Mouse (Mus musculus): ENCODE measurements around the gene Greb1. TPM values are rescaled to one million over a fixed set of nuclear protein-coding genes. Genes with fewer than 3 reads are reported as not detected.

The Greb1 gene
- total RNA-seq, 2 experiments from 2014 or later = 0.31 TPM

DNA sequence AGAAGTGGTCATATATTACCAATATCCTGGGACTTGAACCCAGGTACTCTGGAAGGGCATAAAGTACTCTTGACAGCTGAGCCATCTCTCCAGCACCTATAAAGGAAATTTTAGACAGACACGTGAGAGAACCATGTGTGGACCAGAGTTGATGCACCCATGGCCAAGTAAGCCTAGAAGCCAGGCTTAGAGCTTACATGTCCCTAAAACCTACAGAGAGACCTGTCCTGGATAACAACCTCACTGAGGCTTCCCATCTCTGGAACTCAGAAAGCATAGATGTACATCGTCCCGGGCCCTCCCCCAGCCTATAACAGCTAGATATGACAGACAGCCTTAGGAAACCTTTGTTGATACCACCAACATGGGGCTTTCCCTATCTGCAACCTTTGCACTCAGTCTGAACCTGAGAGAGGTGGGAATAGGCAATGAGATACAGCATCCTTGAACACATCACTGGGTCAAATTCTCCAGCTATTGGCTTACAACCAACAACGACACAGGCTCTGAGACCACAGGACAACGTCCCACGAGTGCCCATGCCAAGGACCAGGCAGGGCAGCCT lies 31.0 kb downstream of the Greb1 start:
- DNase-seq (ENCODE audit: low spot score) = no peak
- intact Hi-C loops (cut with DNase I) = no loop called here

DNA sequence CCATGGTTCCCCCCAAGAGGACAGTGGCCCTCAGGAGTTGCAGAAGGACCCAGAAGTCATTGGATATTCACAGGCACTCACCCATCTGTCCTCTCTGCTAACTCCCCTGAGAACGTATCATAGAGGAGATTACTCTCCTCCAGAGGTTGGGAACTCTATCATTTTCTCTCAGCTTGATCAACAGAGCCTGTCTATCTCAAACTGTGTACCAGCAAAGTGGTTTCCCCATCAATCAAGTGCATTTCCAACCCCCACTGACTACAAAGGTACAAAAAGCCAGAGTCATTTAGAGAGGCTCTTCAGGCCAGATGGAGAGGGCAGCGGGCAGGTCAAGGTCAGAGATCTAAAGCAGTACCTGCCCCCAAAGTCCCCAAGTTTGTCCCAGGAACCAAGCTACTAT lies 32.0 kb downstream of the Greb1 start:
- DNase-seq (ENCODE audit: low spot score) = no peak
- intact Hi-C loops (cut with DNase I) = no loop called here

DNA sequence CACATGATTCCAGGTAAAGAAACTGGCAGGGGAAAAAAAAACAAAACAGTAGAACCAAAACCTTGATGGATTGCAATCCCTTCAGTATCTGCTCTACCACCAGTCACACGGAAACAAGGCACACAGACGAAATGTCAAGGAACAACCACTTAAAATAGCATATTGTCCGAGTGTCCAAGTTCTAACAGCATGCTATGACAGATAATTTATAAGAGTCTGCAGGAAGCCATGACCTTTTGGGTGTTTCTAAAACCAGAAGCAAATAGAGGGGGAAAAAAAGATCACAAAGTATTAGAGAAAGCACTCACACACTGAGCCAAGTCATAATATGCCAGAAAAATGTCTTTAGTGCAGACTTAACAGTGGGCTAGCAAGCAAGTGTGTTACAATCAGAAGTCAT lies 32.4 kb downstream of the Greb1 start:
- intact Hi-C loops (cut with DNase I) = no loop called here
- no peak for DNase-seq (ENCODE audit: low spot score)

DNA sequence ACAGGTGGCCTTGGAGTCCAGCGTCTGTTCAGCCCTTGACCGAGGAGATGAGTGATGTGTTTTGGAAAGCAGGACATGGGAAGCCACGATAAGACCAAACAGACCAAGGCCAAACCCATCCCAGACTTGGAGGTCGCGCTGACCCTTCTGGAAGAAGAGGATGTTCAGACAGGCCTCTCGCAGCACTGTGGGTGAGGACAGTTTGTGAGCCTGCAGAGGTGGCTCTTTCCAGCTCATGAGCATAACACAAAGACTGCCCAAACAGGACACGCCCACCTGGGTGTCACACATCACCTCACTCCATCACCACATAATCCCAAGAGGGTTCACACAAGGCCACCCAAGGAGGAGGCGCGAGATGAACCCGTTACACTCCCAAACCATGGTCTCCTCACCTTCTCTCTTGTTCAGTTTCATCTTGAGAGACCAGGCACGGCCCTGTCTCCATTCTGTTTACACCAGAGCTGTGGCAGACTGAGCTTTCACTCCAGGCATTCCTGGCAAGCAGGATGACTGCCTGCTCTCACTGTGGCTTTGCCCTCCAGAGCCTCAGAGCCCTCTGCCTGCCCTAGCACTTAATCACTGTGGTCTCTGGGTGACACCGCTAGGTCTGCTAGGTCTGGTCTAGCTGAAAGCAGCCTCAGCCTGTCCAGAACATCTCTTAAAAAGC lies 35.8 kb downstream of the Greb1 start:
- intact Hi-C loops (cut with DNase I) = no loop called here
- no peak for DNase-seq (ENCODE audit: low spot score)

DNA sequence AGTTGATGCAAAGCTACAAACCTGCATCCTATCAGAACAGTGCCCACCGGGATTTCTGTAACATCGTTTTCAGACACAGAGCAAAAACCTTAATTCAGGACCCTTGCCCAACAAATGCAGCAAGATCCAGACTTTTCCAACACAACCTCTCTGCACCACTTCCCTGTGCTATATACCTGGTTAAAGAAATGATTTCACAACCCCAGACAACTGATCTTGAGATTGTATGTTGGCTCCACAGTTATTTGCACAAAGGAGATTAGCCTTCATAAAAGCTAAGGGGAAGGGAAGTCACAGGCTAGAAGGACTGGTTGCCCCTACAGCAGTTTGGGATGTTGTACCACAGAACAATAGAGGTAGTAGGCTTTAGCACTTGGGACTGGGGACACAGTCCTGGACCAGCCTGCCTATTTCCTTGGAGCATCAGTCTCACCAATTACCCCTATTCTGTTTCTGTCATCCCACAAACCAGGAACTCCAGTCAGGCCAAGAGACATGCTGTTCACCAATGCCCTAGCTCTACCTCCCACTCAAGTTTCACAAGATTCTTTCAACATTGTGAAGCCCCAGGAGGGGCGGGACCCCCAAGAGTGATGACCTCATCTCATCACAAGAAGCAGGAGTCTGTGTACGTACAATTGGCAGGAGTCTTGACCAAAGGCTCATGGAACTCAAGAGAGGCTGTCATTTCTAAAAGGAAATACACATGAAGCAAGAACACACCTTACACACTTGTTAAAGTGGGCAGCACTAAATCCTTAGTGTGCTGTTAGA lies 36.9 kb downstream of the Greb1 start:
- intact Hi-C loops (cut with DNase I) = no loop called here

DNA sequence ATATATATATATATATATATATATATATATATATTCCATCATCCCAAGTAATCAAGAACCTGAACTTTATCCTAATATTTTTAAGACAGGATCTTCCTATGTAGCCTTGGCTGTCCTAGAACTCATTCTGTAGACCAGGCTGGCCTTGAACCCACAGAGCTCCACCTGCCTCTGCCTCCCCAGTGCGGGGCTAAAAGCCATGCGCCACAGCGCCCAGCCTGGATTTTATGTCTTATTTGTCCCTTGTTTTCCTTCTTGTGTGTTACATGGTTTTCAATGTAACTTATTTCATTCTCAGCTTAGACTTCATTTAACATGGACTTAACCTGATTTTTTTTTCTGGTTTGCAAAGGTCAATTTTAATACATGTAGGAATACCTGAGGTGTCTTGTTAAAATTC lies 39.2 kb downstream of the Greb1 start:
- intact Hi-C loops (cut with DNase I) = no loop called here
- DNase-seq (ENCODE audit: low spot score) = no peak

More for the DNA sequence above, 36.9 kb downstream of the Greb1 start:
- DNase-seq (ENCODE audit: low spot score) = no peak

DNA sequence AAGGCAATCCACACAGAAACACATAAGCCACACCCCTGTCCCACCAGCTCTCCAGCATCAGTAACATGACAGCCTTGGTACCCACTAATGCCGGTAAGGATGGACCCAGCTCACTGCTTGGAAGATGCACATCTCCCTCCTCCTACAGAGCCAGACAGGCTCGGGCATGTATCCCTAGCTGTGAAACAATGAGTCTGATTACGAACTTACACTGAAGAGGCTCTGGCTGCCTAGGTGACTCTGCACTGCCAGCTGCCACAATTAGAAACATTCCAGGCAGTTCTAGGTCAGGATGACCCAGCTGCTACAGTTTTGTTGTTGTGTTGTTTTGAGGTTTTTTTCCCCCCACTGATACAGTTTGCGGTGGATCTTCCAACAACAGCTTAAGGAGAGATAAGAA lies 40.4 kb downstream of the Greb1 start:
- no peak for DNase-seq (ENCODE audit: low spot score)
- intact Hi-C loops (cut with DNase I) = no loop called here

DNA sequence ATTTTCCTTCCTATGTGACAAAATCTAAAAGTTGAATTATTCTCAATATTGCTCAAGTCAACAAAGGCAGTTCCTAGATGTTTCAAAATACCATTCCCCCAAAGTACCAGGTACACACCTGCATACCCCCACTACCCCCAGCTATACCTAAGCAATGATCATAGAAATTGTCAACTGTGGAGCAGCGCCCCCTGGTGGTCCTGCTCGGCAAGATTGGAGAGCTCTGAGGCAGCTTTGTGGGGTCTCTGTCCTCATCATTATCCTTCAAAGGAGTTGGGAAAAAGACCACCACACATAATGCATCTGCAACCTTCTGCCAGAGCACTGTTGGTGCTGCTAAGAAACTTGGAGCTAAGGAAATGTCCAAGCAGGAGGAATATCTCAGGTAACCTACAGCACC lies 46.4 kb downstream of the Greb1 start:
- intact Hi-C loops (cut with DNase I) = loop anchor here (1.0 kb wide), 2 partner anchors 35 to 187 kb away; no protein-coding TSS in a partner anchor
- no peak for DNase-seq (ENCODE audit: low spot score)

DNA sequence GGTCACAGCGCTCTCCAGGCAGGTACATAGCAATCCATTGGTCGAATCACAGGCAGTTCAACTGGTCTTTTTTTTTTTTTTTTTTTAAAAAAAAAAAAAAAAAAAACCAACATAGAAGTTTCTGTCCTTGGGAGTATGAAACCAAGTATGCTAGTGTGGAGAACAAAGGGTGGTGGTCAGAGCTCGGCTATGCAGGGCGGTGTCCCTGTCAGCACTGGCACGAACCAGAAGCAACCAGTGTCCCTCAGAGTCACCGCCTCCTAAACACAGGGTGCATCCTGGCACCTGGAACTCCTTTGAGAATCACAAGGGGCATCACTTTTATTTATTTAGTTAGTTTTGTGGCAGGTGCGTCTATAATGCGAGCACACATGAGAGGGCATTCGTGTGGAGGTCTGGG lies 47.1 kb downstream of the Greb1 start:
- DNase-seq (ENCODE audit: low spot score) = no peak
- intact Hi-C loops (cut with DNase I) = no loop called here

DNA sequence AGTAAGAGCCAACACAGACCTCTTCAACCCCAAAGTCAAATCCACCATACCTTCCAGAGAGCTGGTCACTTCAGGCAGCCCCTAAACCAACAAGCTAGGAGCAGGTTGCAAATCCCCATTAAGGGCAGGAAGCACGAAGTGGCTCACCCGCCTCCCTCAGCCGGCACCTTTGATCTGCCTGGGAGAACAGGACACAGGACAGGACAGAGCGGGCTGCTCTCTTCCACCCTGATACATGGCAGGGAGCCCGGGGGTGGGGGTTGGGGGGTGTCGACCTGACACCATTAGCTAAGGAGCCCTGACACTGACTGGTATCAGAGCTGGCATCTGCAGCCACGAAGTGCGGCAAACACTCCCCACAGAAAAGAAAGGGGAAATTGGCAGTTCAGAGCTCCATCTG lies 47.6 kb downstream of the Greb1 start:
- DNase-seq (ENCODE audit: low spot score) = no peak
- intact Hi-C loops (cut with DNase I) = no loop called here

DNA sequence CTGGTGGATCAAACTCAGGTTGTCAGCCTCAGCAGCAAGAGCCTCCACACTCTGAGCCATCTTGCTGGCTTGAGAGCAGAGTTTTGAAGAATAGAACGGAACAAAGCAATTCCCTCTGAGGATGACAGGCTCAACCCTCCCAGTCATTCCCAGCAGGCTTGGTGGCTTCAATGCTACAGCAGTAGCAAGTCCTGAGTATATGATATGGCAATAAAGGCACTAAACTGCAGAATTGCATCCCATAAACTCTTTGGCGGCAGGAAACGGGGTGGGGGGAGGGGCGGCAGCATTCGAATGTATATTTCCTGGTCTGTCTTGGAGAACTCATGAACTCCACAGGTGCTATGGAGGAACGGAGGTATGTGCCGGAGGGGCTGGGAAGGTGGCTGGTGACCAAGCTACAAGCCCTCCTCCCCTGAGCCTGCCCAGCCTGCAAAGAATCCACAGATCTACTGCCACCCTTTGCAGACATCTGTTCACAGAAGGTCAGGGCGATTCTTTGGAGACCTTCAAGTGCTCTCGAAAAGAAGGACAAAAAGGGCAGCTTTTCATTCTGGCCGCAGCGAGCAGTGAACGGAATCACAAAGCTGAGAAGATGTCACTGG lies 48.3 kb downstream of the Greb1 start:
- DNase-seq (ENCODE audit: low spot score) = no peak
- intact Hi-C loops (cut with DNase I) = no loop called here

DNA sequence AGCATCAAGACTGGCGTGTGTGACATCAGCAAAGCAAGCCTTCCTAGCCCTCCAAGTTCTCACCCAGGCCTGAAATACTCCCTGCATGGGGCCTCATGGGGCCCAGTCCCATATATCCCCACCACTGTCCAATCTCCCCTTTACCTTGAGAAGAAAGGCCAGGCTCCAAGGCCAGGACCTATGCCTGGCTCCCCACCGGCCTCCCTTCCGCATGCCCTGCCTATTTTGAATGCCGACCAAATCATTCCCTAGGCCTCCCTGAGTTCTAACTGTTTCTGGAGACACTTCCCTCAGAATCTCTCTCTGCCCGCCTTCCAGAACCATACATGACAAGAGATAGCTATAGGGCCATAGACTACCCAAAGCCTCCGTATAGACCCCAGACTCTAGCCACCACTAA lies 49.1 kb downstream of the Greb1 start:
- DNase-seq (ENCODE audit: low spot score) = no peak
- intact Hi-C loops (cut with DNase I) = no loop called here

DNA sequence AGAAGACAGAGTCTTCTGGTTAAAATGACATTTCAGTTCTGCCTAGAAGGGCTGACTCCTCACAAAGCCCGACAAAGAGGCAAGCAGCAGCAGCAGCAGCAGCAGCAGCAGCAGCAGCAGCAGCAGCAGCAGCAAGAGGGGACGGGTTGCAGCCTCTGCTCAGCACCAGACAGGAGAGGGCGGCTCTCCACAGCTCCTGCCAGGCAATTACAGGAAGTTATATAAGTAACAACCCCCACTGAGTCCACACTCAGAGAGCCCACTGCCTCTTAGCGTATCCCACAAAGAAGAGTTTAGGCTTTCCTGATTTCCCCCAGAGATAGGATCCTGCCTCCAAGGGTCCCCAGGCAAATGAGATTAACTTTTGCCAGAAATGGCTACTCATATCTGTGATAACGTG lies 60.6 kb downstream of the Greb1 start:
- intact Hi-C loops (cut with DNase I) = no loop called here
- no peak for DNase-seq (ENCODE audit: low spot score)

DNA sequence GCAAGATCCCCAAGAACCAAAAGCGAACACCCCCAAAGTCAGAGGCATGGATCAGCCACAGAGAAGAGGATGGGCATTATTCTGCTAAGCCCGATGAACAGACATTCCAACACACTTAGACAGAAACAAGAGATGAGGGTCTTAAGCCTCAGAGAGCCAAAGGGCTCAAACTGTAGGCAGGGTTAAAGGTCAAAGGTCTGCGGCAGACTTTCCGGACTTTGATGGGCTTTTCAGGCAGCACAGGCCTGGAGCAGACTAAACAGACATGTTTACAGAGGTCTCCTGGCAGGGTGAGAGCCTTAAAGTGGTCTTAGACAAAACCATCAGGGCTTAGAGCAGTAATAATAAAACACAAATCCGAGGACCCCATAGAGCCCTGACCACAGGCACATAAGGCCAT lies 63.4 kb downstream of the Greb1 start:
- intact Hi-C loops (cut with DNase I) = no loop called here
- DNase-seq (ENCODE audit: low spot score) = no peak

DNA sequence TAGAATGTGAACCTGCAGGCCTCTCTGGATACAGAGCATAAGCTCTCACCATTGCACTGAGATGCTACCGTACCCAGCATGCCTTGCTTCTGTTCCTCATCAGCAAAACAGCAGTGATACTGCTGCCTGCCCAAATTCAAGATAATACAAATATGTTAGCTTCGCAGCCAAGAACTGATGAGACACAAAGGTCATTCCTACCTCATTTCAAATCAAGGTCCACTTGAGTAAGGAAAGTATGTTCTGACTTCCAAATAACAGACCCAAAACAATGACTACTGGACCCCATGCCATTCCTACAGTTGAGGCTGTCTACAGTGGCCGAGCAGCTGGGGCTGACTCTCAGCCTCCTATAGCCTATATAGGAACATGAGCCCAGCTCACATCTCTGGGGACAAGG lies 66.0 kb downstream of the Greb1 start:
- intact Hi-C loops (cut with DNase I) = no loop called here
- DNase-seq (ENCODE audit: low spot score) = no peak

DNA sequence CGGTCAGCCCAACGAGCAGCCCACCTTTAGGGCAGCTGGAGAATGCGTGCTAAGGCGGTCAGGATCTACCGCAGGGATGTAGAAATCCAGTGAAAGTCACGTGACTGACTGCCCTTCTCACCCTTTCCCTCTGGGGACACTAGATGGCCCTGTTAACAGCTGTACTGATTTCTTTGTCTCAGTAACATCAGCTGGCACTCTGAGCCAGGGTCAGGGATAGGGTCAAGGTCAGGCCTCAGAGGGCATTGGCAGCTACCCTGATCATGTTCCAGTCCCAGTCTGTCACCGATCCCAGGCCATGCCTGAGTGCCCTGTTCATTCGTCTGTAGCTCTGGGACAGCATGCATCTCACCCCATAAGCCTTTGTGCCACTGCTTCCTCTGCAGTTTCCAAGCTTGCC lies 66.7 kb downstream of the Greb1 start:
- DNase-seq (ENCODE audit: low spot score) = no peak
- intact Hi-C loops (cut with DNase I) = no loop called here

DNA sequence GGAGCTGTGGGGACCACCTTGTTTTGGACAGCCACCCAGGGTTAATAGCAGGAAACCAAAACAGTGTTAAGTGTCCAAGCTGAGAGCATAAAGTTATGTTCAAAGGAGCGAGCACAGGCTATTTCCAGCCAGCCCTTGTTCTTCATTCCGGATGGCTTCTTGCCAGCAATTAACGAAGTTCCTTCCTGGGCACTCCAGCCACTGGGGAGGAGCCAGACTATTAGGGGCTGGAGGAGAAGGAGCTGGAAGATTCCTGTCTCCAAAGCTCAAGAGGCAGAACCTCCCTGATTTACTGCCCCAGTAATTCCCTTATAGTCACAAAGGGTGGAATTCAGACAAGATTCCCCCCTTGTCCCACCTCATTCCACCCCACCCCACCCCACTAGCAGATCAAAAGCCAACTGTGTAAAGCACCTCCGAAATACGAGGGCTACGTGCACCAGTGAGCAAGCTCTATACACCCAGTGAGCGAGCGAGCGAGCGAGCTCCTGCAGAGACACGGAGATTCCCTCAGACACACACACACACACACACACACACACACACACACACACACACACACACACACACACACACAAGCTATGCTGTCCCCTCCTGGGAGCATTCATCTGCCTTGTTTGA lies 69.5 kb downstream of the Greb1 start:
- intact Hi-C loops (cut with DNase I) = no loop called here
- no peak for DNase-seq (ENCODE audit: low spot score)

DNA sequence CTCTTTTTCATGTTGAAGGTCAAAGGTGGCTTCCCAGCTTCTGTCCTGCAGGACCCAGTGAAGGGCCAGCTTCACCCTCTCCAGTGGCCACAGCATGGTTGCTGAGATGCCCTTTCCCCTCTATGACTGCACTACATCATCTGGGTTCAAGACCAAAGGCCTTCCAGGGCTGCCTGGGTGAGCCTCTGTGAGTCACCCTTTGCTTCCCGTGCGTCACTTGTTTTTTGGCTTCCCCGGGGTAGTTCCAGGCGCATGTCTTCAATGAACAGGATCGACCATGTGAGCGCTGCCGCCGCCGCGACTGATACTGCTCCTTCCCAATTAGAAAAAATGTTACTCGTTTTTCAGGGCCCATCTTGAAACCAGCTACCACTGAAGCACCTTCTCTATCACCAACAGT lies 70.5 kb downstream of the Greb1 start:
- intact Hi-C loops (cut with DNase I) = no loop called here
- DNase-seq (ENCODE audit: low spot score) = no peak

DNA sequence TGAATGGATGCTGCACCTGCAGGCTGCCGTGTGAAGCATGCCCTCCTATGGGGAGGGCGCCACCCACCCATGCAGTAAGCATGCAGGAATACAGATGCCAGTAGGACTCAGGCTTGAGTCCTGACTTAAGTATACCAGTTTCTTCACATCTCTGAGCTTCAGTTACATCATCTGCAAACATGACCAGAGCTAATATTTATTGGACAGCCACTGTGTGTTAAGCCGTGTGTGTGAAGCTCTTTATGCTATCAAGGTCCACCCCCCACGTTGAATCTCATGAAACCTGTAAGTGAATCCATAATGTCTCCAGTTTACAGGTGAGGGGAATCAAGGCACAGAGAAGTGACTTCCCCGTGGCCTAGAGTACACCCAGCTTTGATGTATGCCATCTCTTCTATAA lies 72.5 kb downstream of the Greb1 start:
- intact Hi-C loops (cut with DNase I) = no loop called here
- no peak for DNase-seq (ENCODE audit: low spot score)

DNA sequence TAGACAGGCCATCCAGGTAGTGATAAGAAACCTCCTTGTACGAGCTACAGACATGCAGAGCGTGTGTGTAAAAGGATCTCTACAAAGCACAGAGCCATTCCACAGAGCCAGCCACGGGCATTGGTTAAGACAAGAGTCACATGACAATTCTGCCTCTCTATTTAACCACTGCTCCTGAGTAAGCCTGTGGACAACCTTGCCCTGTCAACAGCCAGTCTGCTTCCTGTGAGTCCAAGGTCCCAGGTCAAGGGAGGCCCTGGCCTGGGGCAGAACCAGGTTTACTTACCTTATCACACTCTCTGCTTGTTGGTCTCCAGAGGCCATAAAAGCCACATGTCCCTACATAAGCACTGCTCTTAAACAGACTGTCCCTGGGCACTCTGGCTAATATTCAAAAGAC lies 74.5 kb downstream of the Greb1 start:
- DNase-seq (ENCODE audit: low spot score) = no peak
- intact Hi-C loops (cut with DNase I) = no loop called here

DNA sequence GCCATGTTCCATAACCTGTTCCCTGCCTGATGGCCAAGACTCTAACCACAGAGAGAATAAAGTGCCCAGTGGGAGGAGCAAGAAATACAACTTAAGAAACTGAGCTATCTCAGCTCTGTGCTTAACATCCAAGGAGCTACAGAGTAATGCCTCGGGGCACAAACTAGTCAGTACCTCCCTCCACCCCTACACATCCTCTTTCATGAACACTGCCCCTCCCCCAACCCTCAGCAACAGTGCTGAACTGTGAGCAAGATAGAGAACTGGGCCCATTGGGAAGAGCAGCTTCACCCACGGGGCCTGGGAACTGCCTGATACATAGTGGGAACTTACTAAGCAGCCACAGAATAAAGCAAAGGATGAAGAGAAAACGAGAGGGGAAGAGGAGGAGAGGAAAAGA lies 77.1 kb downstream of the Greb1 start:
- intact Hi-C loops (cut with DNase I) = no loop called here
- DNase-seq (ENCODE audit: low spot score) = no peak
